Mouse (Mus musculus) embryonic facial prominence, embryonic 10.5 days (tissue): ENCODE data around the gene Kdm4d. TPM values are rescaled to one million over a fixed set of nuclear protein-coding genes. Genes with fewer than 3 reads are reported as not detected.

ENCODE experiments used
- polyA plus RNA-seq: library from polyadenylated mRNA; unstranded; fragments of >200 nt; fragmentation: Nextera tagmentation; extraction: Ambion mirVana; gene quantifications from 2 replicates; pipeline ENCODE4 v1.2.1, GENCODE M21; 2016

Kdm4d gene
- polyA plus RNA-seq, 1 experiment from 2014 or later = 0.46 TPM

Other genes starting within 250 kb of the Kdm4d start
- gene Sesn3, start 225.4 kb downstream of the Kdm4d start, polyA plus RNA-seq = 20.8 and 21.6 TPM in 2 replicates
- 6.9 and 8.0 TPM in 2 replicates for gene Endod1, start 119.0 kb downstream of the Kdm4d start, polyA plus RNA-seq
- gene Cwc15, start 135 bp upstream of the Kdm4d start, polyA plus RNA-seq = 174 and 178 TPM in 2 replicates
- 23.1 and 27.4 TPM in 2 replicates for gene Amotl1, start 144.6 kb upstream of the Kdm4d start, polyA plus RNA-seq
- 0.23 TPM in 1 of 2 replicates, not detected in the other for gene Piwil4, start 240.3 kb upstream of the Kdm4d start, polyA plus RNA-seq